Mouse (Mus musculus) liver, embryonic 14.5 days (tissue): Measurements from ENCODE around the gene Agrn.

Experiments used
- CTCF ChIP-seq: IDR thresholded peaks from 2 replicates; pipeline ENCODE4 v1.5.1; 2016; ENCODE audit warnings: antibody characterized with exemption, low read depth, control low read depth
- EP300 ChIP-seq: IDR thresholded peaks from 2 replicates; pipeline ENCODE4 v1.6.1; 2016; ENCODE audit warnings: antibody characterized with exemption, low read depth

GRCm38 (mm10) chr4:156203001-156203412 lies 5.7 kb upstream of the Agrn start, which contains the start of gene AW011738:
- TF ChIP-seq EP300 (no peak), CTCF (no peak)
